Mouse (Mus musculus) heart, postnatal 14 days (tissue): Measurements from ENCODE around the gene Ppa2. TPM values are rescaled to one million over a fixed set of nuclear protein-coding genes. Genes with fewer than 3 reads are reported as not detected.
A peak's percentile ranks its signal among the peaks of the same experiment; 100 is the strongest.

ENCODE experiments used
- DNase-seq, 2 experiments: peaks; one replicate each; pipeline ENCODE4 v3.0.0; 2021 to 2022
- intact Hi-C: fragments of 180-260 bp; cut with DNase I; formaldehyde crosslinking; loops from one replicate; pipeline ENCODE4 v1.15.1; 2025
- total RNA-seq, 2 experiments: library from RNA; stranded (reverse); gene quantifications; 2 replicates each; pipeline ENCODE4 v1.2.3; 2021

Ppa2 gene
- total RNA-seq, 2 experiments from 2014 or later, result 110 to 112 TPM

GRCm38 (mm10) chr3:133381519-133381918 lies 71.6 kb downstream of the Ppa2 start:
- intact Hi-C loops, result no loop called here
- DNase-seq, result no peak

GRCm38 (mm10) chr3:133382147-133382546 lies 72.2 kb downstream of the Ppa2 start:
- intact Hi-C loops, result no loop called here
- DNase-seq, result no peak

GRCm38 (mm10) chr3:133384164-133384708 lies 74.3 kb downstream of the Ppa2 start:
- DNase-seq, result peak in 1 of 2 experiments; percentile 22
- intact Hi-C loops, result no loop called here

GRCm38 (mm10) chr3:133387283-133387682 lies 77.4 kb downstream of the Ppa2 start:
- intact Hi-C loops, result no loop called here
- no peak for DNase-seq

GRCm38 (mm10) chr3:133389803-133390387 lies 80.0 kb downstream of the Ppa2 start:
- intact Hi-C loops, result no loop called here
- no peak for DNase-seq

GRCm38 (mm10) chr3:133394531-133394930 lies 84.6 kb downstream of the Ppa2 start:
- intact Hi-C loops, result no loop called here
- DNase-seq, result no peak

- DNase-seq, result no peak
- intact Hi-C loops, result no loop called here
Observed at GRCm38 (mm10) chr3:133403849-133404248, 93.9 kb downstream of the Ppa2 start.

- intact Hi-C loops, result no loop called here
- DNase-seq, result no peak
Observed at GRCm38 (mm10) chr3:133405636-133406035, 95.7 kb downstream of the Ppa2 start.

GRCm38 (mm10) chr3:133406248-133406647 lies 96.3 kb downstream of the Ppa2 start:
- intact Hi-C loops, result no loop called here

GRCm38 (mm10) chr3:133411123-133411675 lies 101.3 kb downstream of the Ppa2 start:
- intact Hi-C loops, result no loop called here

More at GRCm38 (mm10) chr3:133406248-133406647, 96.3 kb downstream of the Ppa2 start:
- no peak for DNase-seq

GRCm38 (mm10) chr3:133411768-133412167 lies 101.9 kb downstream of the Ppa2 start:
- intact Hi-C loops, result no loop called here
- no peak for DNase-seq

More at GRCm38 (mm10) chr3:133411123-133411675, 101.3 kb downstream of the Ppa2 start:
- no peak for DNase-seq

- intact Hi-C loops, result no loop called here
- DNase-seq, result no peak
Observed at GRCm38 (mm10) chr3:133414747-133415146, 104.8 kb downstream of the Ppa2 start.

- DNase-seq, result no peak
- intact Hi-C loops, result no loop called here
Observed at GRCm38 (mm10) chr3:133423073-133423472, 113.2 kb downstream of the Ppa2 start.

Other genes starting within 250 kb of the Ppa2 start
- 1 to 10 TPM; 9.0 to 9.7 TPM for gene Ints12, start 218.3 kb upstream of the Ppa2 start, total RNA-seq
- 1 to 10 TPM; 3.3 to 3.4 TPM for gene Gstcd, start 218.1 kb upstream of the Ppa2 start, total RNA-seq
- under 1 TPM in 1 of 2 experiments, not detected in 1; 0.26 TPM for gene Arhgef38, start 75.2 kb upstream of the Ppa2 start, total RNA-seq
- gene Tet2, start 235.0 kb downstream of the Ppa2 start, total RNA-seq, result 10 to 100 TPM; 32.3 to 36.3 TPM